Mouse (Mus musculus) embryonic facial prominence, embryonic 12.5 days (tissue): Measurements from ENCODE around the gene Crybb1. TPM values are rescaled to one million over a fixed set of nuclear protein-coding genes. Genes with fewer than 3 reads are reported as not detected.

Source experiments
- ATAC-seq: fragments of 200-750 bp; cut with Nextera tagmentation; 2 replicates; pipeline ENCODE4 v1.8.0; 2017; ENCODE audit not compliant: insufficient number of reproducible peaks, insufficient read depth, low FRiP score, low TSS enrichment
- H3K27ac ChIP-seq: fragments of 300-500 bp; sonication (generic); 2 replicates; pipeline ENCODE4 v1.5.1; 2016; ENCODE audit warnings: mild to moderate bottlenecking
- H3K27me3 ChIP-seq: fragments of 300-500 bp; sonication (generic); 2 replicates; pipeline ENCODE4 v1.6.1; 2016; ENCODE audit warnings: mild to moderate bottlenecking, moderate library complexity
- H3K36me3 ChIP-seq: fragments of 300-500 bp; sonication (generic); 2 replicates; pipeline ENCODE4 v1.6.1; 2016; ENCODE audit warnings: mild to moderate bottlenecking
- H3K4me1 ChIP-seq: fragments of 300-500 bp; sonication (generic); 2 replicates; pipeline ENCODE4 v1.6.1; 2016
- H3K4me2 ChIP-seq: fragments of 300-500 bp; sonication (generic); replicated peaks from 2 replicates; pipeline ENCODE4 v1.6.1; 2016; ENCODE audit warnings: mild to moderate bottlenecking, moderate library complexity
- H3K4me3 ChIP-seq: fragments of 300-500 bp; sonication (generic); 2 replicates; pipeline ENCODE4 v1.5.1; 2016; ENCODE audit warnings: mild to moderate bottlenecking
- H3K9ac ChIP-seq: fragments of 300-500 bp; sonication (generic); 2 replicates; pipeline ENCODE4 v1.6.1; 2016; ENCODE audit warnings: mild to moderate bottlenecking, moderate library complexity
- H3K9me3 ChIP-seq: fragments of 300-500 bp; sonication (generic); 2 replicates; pipeline ENCODE4 v1.6.1; 2016; ENCODE audit warnings: mild to moderate bottlenecking, moderate library complexity
- WGBS: fragments of 180-500 bp; shearing (Covaris S2); methylation state at CpG from one replicate; pipeline ENCODE4 v1.1.7; 2016; 5-methylcytosine and 5-hydroxymethylcytosine counted together
- polyA plus RNA-seq: library from polyadenylated mRNA; unstranded; fragments of >200 nt; fragmentation: Nextera tagmentation; extraction: Ambion mirVana; gene quantifications from 2 replicates; pipeline ENCODE4 v1.2.1, GENCODE M21; 2016

Crybb1 gene
- polyA plus RNA-seq: 46.2 and 95.4 TPM in 2 replicates

GRCm38 (mm10) chr5:112255426-112255825 is at the start of gene Crybb1:
TSS of gene Crybb1 (plus strand) at chr5:112255815.
- Histone ChIP-seq H3K9ac (no peak within 1 kb of the TSS), H3K4me2 (no peak within 1 kb of the TSS), H3K27me3 (no peaks in the 10 kb centered on the region), H3K9me3 (no peaks in the 10 kb centered on the region), H3K36me3 (no peaks in the 10 kb centered on the region), H3K4me3 (no peak within 1 kb of the TSS), H3K27ac (no peak within 1 kb of the TSS), H3K4me1 (no peaks in the 10 kb centered on the region)
- ATAC-seq: no peak
- WGBS: 54% methylated on average over 3 of the region's 3 CpGs

GRCm38 (mm10) chr5:112206543-112207255 is 48.9 kb upstream of the Crybb1 start:
- peak; percentile 29; the same call in 1 of the 2 replicates for ATAC-seq
- H3K27ac ChIP-seq: 0 out of 2 replicates have a peak overlapping the region, but pooled peaks have one; percentile 23
- H3K4me1 ChIP-seq: peaks cover 15% of the 10 kb centered on the region
- no peaks in the 10 kb centered on the region for H3K27me3 ChIP-seq
- H3K36me3 ChIP-seq: no peaks in the 10 kb centered on the region
- H3K4me3 ChIP-seq: no peak overlapping the region
- 16% methylated on average over 16 of the region's 16 CpGs for WGBS
- H3K4me2 ChIP-seq: peak overlapping the region; percentile 36
- H3K9ac ChIP-seq: no peak overlapping the region; the same call in 1 of the 2 replicates
- H3K9me3 ChIP-seq: no peaks in the 10 kb centered on the region

GRCm38 (mm10) chr5:112208321-112208720 is 47.3 kb upstream of the Crybb1 start:
- Histone ChIP-seq H3K4me1 (peaks cover 15% of the 10 kb centered on the region), H3K9me3 (no peaks in the 10 kb centered on the region), H3K36me3 (no peaks in the 10 kb centered on the region), H3K4me3 (no peak overlapping the region), H3K4me2 (no peak overlapping the region), H3K27me3 (no peaks in the 10 kb centered on the region), H3K9ac (no peak overlapping the region), H3K27ac (no peak overlapping the region)
- no peak for ATAC-seq
- 21% methylated on average over 4 of the region's 4 CpGs for WGBS

GRCm38 (mm10) chr5:112210104-112210503 is 45.5 kb upstream of the Crybb1 start:
- H3K27ac ChIP-seq: no peak overlapping the region
- no peak overlapping the region for H3K9ac ChIP-seq
- no peak for ATAC-seq
- no peak overlapping the region for H3K4me2 ChIP-seq
- no peak overlapping the region for H3K4me3 ChIP-seq
- H3K4me1 ChIP-seq: peaks cover 29% of the 10 kb centered on the region
- H3K9me3 ChIP-seq: no peaks in the 10 kb centered on the region
- WGBS: 29% methylated on average over 8 of the region's 8 CpGs
- H3K36me3 ChIP-seq: no peaks in the 10 kb centered on the region
- no peaks in the 10 kb centered on the region for H3K27me3 ChIP-seq

GRCm38 (mm10) chr5:112211911-112212310 is 43.7 kb upstream of the Crybb1 start:
- ATAC-seq: no peak
- Histone ChIP-seq H3K4me1 (peaks cover 29% of the 10 kb centered on the region), H3K9me3 (no peaks in the 10 kb centered on the region), H3K36me3 (no peaks in the 10 kb centered on the region), H3K4me3 (no peak overlapping the region), H3K9ac (no peak overlapping the region), H3K4me2 (no peak overlapping the region), H3K27me3 (no peaks in the 10 kb centered on the region), H3K27ac (no peak overlapping the region)
- WGBS: 90% methylated on average over 7 of the region's 7 CpGs

- Histone ChIP-seq H3K9ac (no peak overlapping the region), H3K9me3 (no peaks in the 10 kb centered on the region), H3K4me2 (no peak overlapping the region), H3K4me1 (peaks cover 30% of the 10 kb centered on the region), H3K36me3 (no peaks in the 10 kb centered on the region), H3K4me3 (no peak overlapping the region), H3K27ac (no peak overlapping the region), H3K27me3 (0 out of 2 replicates have a peak, but pooled peaks cover 3% of the 10 kb centered on the region)
- no peak for ATAC-seq
- WGBS: 69% methylated on average over 6 of the region's 6 CpGs
Observed at GRCm38 (mm10) chr5:112212711-112213264, 42.8 kb upstream of the Crybb1 start.

GRCm38 (mm10) chr5:112213331-112214240 is 42.0 kb upstream of the Crybb1 start:
- ATAC-seq: no peak

GRCm38 (mm10) chr5:112214419-112214818 is 41.2 kb upstream of the Crybb1 start:
- H3K9me3 ChIP-seq: no peaks in the 10 kb centered on the region
- H3K4me3 ChIP-seq: no peak overlapping the region
- H3K4me2 ChIP-seq: 0 out of 2 replicates have a peak overlapping the region, but pooled peaks have one; percentile 6
- ATAC-seq: no peak
- peaks cover 25% of the 10 kb centered on the region for H3K4me1 ChIP-seq
- H3K27ac ChIP-seq: peak overlapping the region; percentile 57; the same call in 1 of the 2 replicates
- 4% methylated on average over 10 of the region's 10 CpGs for WGBS
- H3K9ac ChIP-seq: no peak overlapping the region
- H3K27me3 ChIP-seq: 0 out of 2 replicates have a peak, but pooled peaks cover 3% of the 10 kb centered on the region
- H3K36me3 ChIP-seq: no peaks in the 10 kb centered on the region

More at GRCm38 (mm10) chr5:112213331-112214240, 42.0 kb upstream of the Crybb1 start:
- Histone ChIP-seq H3K27me3 (0 out of 2 replicates have a peak, but pooled peaks cover 3% of the 10 kb centered on the region), H3K27ac (peak overlapping the region; percentile 57; the same call in 1 of the 2 replicates), H3K4me2 (no peak overlapping the region), H3K9ac (no peak overlapping the region), H3K4me3 (no peak overlapping the region), H3K36me3 (no peaks in the 10 kb centered on the region), H3K4me1 (peaks cover 25% of the 10 kb centered on the region), H3K9me3 (no peaks in the 10 kb centered on the region)
- 32% methylated on average over 19 of the region's 19 CpGs for WGBS

- ATAC-seq: no peak
- Histone ChIP-seq H3K27me3 (0 out of 2 replicates have a peak, but pooled peaks cover 3% of the 10 kb centered on the region), H3K4me1 (peaks cover 25% of the 10 kb centered on the region), H3K27ac (peak overlapping the region; percentile 52), H3K9ac (peak overlapping the region; percentile 15; the same call in 1 of the 2 replicates), H3K4me2 (peak overlapping the region; percentile 34), H3K36me3 (no peaks in the 10 kb centered on the region), H3K4me3 (0 out of 2 replicates have a peak overlapping the region, but pooled peaks have one; percentile 2), H3K9me3 (no peaks in the 10 kb centered on the region)
- WGBS: 18% methylated on average over 12 of the region's 12 CpGs
Observed at GRCm38 (mm10) chr5:112215291-112215751, 40.3 kb upstream of the Crybb1 start.

GRCm38 (mm10) chr5:112215801-112216251 is 39.8 kb upstream of the Crybb1 start:
- H3K27me3 ChIP-seq: 0 out of 2 replicates have a peak, but pooled peaks cover 3% of the 10 kb centered on the region
- 0 out of 2 replicates have a peak overlapping the region, but pooled peaks have one; percentile 2 for H3K4me3 ChIP-seq
- H3K9me3 ChIP-seq: no peaks in the 10 kb centered on the region
- peak overlapping the region; percentile 52 for H3K27ac ChIP-seq
- WGBS: 25% methylated on average over 9 of the region's 9 CpGs
- H3K4me2 ChIP-seq: peak overlapping the region; percentile 34
- peaks cover 25% of the 10 kb centered on the region for H3K4me1 ChIP-seq
- H3K36me3 ChIP-seq: no peaks in the 10 kb centered on the region
- no peak for ATAC-seq
- peak overlapping the region; percentile 15; the same call in 1 of the 2 replicates for H3K9ac ChIP-seq

GRCm38 (mm10) chr5:112216335-112216734 is 39.3 kb upstream of the Crybb1 start:
- peaks cover 25% of the 10 kb centered on the region for H3K4me1 ChIP-seq
- ATAC-seq: no peak
- H3K9ac ChIP-seq: no peak overlapping the region
- H3K27ac ChIP-seq: peak overlapping the region; percentile 52
- no peaks in the 10 kb centered on the region for H3K9me3 ChIP-seq
- no peak overlapping the region for H3K4me2 ChIP-seq
- whole genome bisulfite sequencing: 70% methylated on average over 7 of the region's 7 CpGs
- H3K4me3 ChIP-seq: no peak overlapping the region
- no peaks in the 10 kb centered on the region for H3K36me3 ChIP-seq
- 0 out of 2 replicates have a peak, but pooled peaks cover 3% of the 10 kb centered on the region for H3K27me3 ChIP-seq
